Mouse (Mus musculus) myocyte (in vitro differentiated cells): ENCODE measurements at regions not wholly inside any gene's neighbourhood (a gene's known extent, or its start where the extent isn't known, plus 50 kb on each side); places are given as distances from the start of the nearest gene placed in this dataset.

Experiments used
- CEBPB ChIP-seq: IDR thresholded peaks from 2 replicates; pipeline ENCODE4 v1.6.1; 2011; ENCODE audit warnings: mild to moderate bottlenecking, moderate library complexity; ENCODE audit not compliant: poor library complexity, insufficient read depth, severe bottlenecking
- MAX ChIP-seq: IDR thresholded peaks from one replicate; pipeline ENCODE4 v1.6.1; 2011; ENCODE audit warnings: low read depth, mild to moderate bottlenecking, control low read depth
- MYOD1 ChIP-seq, 3 experiments: IDR thresholded peaks; one replicate each; pipeline ENCODE4 v1.6.1; 2011; ENCODE audit warnings: control low read depth in 2 of 3, low read depth in 2 of 3, mild to moderate bottlenecking in 2 of 3, moderate library complexity in 1 of 3; ENCODE audit not compliant: insufficient read length in 2 of 3, control insufficient read depth in 1 of 3
- POLR2A ChIP-seq: IDR thresholded peaks from one replicate; pipeline ENCODE4 v1.6.1; 2011; ENCODE audit warnings: low read depth, mild to moderate bottlenecking, control low read depth, moderate library complexity; ENCODE audit not compliant: insufficient read length
- REST ChIP-seq: IDR thresholded peaks from one replicate; pipeline ENCODE4 v1.6.1; 2011; ENCODE audit warnings: mild to moderate bottlenecking, control low read depth, moderate library complexity; ENCODE audit not compliant: insufficient read depth, insufficient read length

- TF ChIP-seq CEBPB (no peak), MYOD1 (IDR thresholded peaks at IDR 0.05; ENCODE audit: control insufficient read depth in 1 of 3, insufficient read length in 2 of 3, low read depth in 2 of 3) (no peak), POLR2A (no peak), MAX (no peak), REST (no peak)
Observed at GRCm38 (mm10) chr4:71932818-71933217, 175.1 kb upstream of the Gm11232 start.
